Mouse (Mus musculus): Measurements from ENCODE around the gene Fam13a.

Fam13a gene

GRCm38 (mm10) chr6:59014088-59014759 is 10.1 kb downstream of the Fam13a start:
- in situ Hi-C loops (cut with MboI; ENCODE audit: low pct_unique_long_range_greater_than_20kb in 1 of 2, low sequenced_read_pairs in 2 of 2, unreplicated experiment in 1 of 2) = no loop called here

GRCm38 (mm10) chr6:59010792-59011191 is 13.6 kb downstream of the Fam13a start:
- in situ Hi-C loops (cut with MboI; ENCODE audit: low pct_unique_long_range_greater_than_20kb in 1 of 2, low sequenced_read_pairs in 2 of 2, unreplicated experiment in 1 of 2) = no loop called here

GRCm38 (mm10) chr6:59004630-59005029 is 19.7 kb downstream of the Fam13a start:
- in situ Hi-C loops (cut with MboI; ENCODE audit: low pct_unique_long_range_greater_than_20kb in 1 of 2, low sequenced_read_pairs in 2 of 2, unreplicated experiment in 1 of 2) = no loop called here

GRCm38 (mm10) chr6:58999044-58999453 is 25.3 kb downstream of the Fam13a start:
- in situ Hi-C loops (cut with MboI; ENCODE audit: low pct_unique_long_range_greater_than_20kb in 1 of 2, low sequenced_read_pairs in 2 of 2, unreplicated experiment in 1 of 2) = no loop called here

GRCm38 (mm10) chr6:58998528-58998927 is 25.8 kb downstream of the Fam13a start:
- in situ Hi-C loops (cut with MboI; ENCODE audit: low pct_unique_long_range_greater_than_20kb in 1 of 2, low sequenced_read_pairs in 2 of 2, unreplicated experiment in 1 of 2) = no loop called here

- in situ Hi-C loops (cut with MboI; ENCODE audit: low pct_unique_long_range_greater_than_20kb in 1 of 2, low sequenced_read_pairs in 2 of 2, unreplicated experiment in 1 of 2) = no loop called here
These were observed 35.2 kb downstream of the Fam13a start for GRCm38 (mm10) chr6:58989149-58989548.

GRCm38 (mm10) chr6:58988706-58989105 is 35.6 kb downstream of the Fam13a start:
- in situ Hi-C loops (cut with MboI; ENCODE audit: low pct_unique_long_range_greater_than_20kb in 1 of 2, low sequenced_read_pairs in 2 of 2, unreplicated experiment in 1 of 2) = no loop called here

- in situ Hi-C loops (cut with MboI; ENCODE audit: low pct_unique_long_range_greater_than_20kb in 1 of 2, low sequenced_read_pairs in 2 of 2, unreplicated experiment in 1 of 2) = no loop called here
These were observed 37.2 kb downstream of the Fam13a start for GRCm38 (mm10) chr6:58987166-58987565.

GRCm38 (mm10) chr6:58985186-58985585 is 39.2 kb downstream of the Fam13a start:
- in situ Hi-C loops (cut with MboI; ENCODE audit: low pct_unique_long_range_greater_than_20kb in 1 of 2, low sequenced_read_pairs in 2 of 2, unreplicated experiment in 1 of 2) = no loop called here

- in situ Hi-C loops (cut with MboI; ENCODE audit: low pct_unique_long_range_greater_than_20kb in 1 of 2, low sequenced_read_pairs in 2 of 2, unreplicated experiment in 1 of 2) = no loop called here
These were observed 49.1 kb downstream of the Fam13a start for GRCm38 (mm10) chr6:58975249-58975648.

- in situ Hi-C loops (cut with MboI; ENCODE audit: low pct_unique_long_range_greater_than_20kb in 1 of 2, low sequenced_read_pairs in 2 of 2, unreplicated experiment in 1 of 2) = no loop called here
These were observed 49.9 kb downstream of the Fam13a start for GRCm38 (mm10) chr6:58974428-58974827.

GRCm38 (mm10) chr6:58972873-58973272 is 51.5 kb downstream of the Fam13a start:
- in situ Hi-C loops (cut with MboI; ENCODE audit: low pct_unique_long_range_greater_than_20kb in 1 of 2, low sequenced_read_pairs in 2 of 2, unreplicated experiment in 1 of 2) = no loop called here

- in situ Hi-C loops (cut with MboI; ENCODE audit: low pct_unique_long_range_greater_than_20kb in 1 of 2, low sequenced_read_pairs in 2 of 2, unreplicated experiment in 1 of 2) = no loop called here
These were observed 56.1 kb downstream of the Fam13a start for GRCm38 (mm10) chr6:58968272-58968671.

- in situ Hi-C loops (cut with MboI; ENCODE audit: low pct_unique_long_range_greater_than_20kb in 1 of 2, low sequenced_read_pairs in 2 of 2, unreplicated experiment in 1 of 2) = no loop called here
These were observed 59.1 kb downstream of the Fam13a start for GRCm38 (mm10) chr6:58965071-58965831.

GRCm38 (mm10) chr6:58964565-58964964 is 59.8 kb downstream of the Fam13a start:
- in situ Hi-C loops (cut with MboI; ENCODE audit: low pct_unique_long_range_greater_than_20kb in 1 of 2, low sequenced_read_pairs in 2 of 2, unreplicated experiment in 1 of 2) = no loop called here

GRCm38 (mm10) chr6:58964091-58964490 is 60.3 kb downstream of the Fam13a start:
- in situ Hi-C loops (cut with MboI; ENCODE audit: low pct_unique_long_range_greater_than_20kb in 1 of 2, low sequenced_read_pairs in 2 of 2, unreplicated experiment in 1 of 2) = no loop called here

- in situ Hi-C loops (cut with MboI; ENCODE audit: low pct_unique_long_range_greater_than_20kb in 1 of 2, low sequenced_read_pairs in 2 of 2, unreplicated experiment in 1 of 2) = no loop called here
These were observed 61.7 kb downstream of the Fam13a start for GRCm38 (mm10) chr6:58962691-58963090.

GRCm38 (mm10) chr6:58960523-58960922 is 63.8 kb downstream of the Fam13a start:
- in situ Hi-C loops (cut with MboI; ENCODE audit: low pct_unique_long_range_greater_than_20kb in 1 of 2, low sequenced_read_pairs in 2 of 2, unreplicated experiment in 1 of 2) = no loop called here

GRCm38 (mm10) chr6:58951128-58951992 is 73.0 kb downstream of the Fam13a start:
- in situ Hi-C loops (cut with MboI; ENCODE audit: low pct_unique_long_range_greater_than_20kb in 1 of 2, low sequenced_read_pairs in 2 of 2, unreplicated experiment in 1 of 2) = no loop called here
